Mouse (Mus musculus) cerebellum, adult 9-11 months (tissue): ENCODE results near the gene Scpep1.
A peak's percentile ranks its signal among the peaks of the same experiment; 100 is the strongest.

Source experiments
- DNase-seq: peaks from one replicate; pipeline ENCODE4 v3.0.0; 2022

Gene Scpep1

DNA sequence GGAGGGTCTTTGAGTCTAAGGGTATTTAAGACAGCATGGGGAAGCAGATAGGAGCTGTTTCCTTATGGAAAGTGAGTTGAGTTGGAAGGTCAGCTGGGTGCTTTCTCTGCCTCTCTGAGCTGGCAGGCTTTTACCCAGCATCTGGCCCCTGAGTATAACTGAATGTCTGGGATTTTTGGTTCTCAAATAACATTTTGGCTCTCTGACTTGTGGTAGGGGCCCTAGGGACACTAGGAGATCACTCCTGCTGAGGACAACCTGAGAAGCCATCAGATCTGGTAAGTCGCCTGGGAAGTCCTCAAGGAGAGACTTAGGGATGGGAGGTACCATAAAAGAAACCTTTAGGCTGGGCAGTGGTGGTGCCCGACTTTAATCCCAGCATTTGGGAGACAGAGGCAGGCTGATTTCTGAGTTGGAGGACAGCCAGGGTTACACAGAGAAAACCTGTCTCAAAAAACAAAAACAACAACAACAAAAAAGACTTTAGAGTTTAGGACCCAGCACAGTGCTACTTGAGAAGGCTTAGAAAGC, 15.0 kb upstream of the Scpep1 start, which contains the start of gene Coil:
Coil (plus strand) TSS at position 51 of the 531 bp plus-strand sequence.
- DNase-seq: no peak

DNA sequence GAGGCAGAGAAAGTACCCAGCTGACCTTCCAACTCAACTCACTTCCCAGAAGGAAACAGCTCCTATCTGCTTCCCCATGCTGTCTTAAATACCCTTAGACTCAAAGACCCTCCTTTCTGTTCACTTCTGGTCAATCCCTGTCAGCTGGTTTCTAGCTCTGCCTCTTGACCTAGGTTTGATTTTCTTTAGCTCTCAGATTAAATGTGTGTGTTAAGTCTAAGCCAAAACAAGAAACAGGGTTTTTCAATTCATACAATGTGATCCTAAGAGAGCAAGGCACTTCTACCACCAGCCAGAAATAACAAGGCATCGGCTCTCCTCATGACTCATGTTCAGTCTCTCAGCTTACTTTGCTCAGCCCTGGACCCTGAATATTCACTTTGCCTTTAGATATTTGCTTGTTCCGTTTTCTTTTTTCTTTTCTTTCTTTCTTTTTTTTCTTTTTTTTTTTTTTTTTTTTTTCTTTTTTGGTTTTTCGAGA, 11.7 kb upstream of the Scpep1 start, which contains the start of gene Elobl:
Elobl (minus strand) TSS at position 51 of the 481 bp plus-strand sequence.
- no peak for DNase-seq

DNA sequence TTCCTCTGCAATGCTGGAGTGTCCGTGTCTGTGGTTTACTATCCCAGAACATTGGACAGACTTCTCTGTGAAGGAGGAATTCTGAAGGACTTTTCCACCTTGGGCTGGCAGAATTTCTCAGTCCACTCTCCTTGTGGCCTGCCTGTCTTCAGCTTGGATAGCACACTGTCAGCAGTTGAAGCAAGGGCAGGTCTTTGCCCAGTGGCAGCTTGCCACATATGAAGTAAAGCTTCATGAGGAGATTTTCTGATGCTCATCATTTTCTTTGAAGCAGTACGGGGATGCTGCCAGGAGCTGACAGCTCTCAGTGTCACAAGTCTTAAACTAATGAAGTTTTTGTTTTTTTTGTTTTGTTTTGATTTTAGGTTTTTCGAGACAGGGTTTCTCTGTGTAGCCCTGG, 3.6 kb upstream of the Scpep1 start:
- no peak for DNase-seq

DNA sequence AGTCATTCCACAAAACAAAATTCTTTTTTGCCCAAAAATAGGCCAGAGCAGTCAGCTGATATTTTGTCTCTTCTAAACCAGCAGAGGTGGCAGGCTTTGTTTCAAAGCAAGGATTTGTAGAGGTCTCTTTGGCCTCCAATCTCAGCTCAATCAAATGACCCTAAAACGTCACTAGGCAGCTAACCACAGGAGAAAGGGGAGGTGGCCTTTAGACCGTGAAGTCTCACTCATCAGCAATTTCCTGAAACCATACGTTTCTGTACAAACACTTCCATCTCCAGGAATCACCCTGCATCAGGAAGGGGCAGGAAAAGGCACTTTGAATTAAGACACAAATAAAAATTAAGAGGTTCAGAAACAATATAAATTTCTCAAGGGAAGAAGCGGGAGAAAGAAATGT, 462 bp downstream of the Scpep1 start:
- DNase-seq: peak; percentile 31

DNA sequence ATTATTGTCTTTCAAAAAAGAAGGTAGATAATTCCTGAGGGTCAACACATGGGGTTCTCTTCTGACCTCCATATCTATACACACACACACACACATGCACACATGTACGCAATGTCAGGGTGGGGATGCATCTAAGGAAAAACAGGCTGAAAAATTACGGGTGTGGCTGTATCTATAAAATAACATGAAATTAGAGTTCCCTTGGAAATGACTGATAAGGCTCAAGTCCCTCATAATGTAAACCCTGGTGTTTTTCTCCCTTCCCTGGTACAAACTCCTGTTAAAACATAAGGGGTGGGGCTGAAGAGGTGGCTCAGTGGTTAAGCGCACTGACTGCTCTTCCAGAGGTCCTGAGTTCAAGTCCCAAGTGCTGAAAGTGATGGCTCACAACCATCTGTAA, 1.7 kb downstream of the Scpep1 start:
- no peak for DNase-seq

DNA sequence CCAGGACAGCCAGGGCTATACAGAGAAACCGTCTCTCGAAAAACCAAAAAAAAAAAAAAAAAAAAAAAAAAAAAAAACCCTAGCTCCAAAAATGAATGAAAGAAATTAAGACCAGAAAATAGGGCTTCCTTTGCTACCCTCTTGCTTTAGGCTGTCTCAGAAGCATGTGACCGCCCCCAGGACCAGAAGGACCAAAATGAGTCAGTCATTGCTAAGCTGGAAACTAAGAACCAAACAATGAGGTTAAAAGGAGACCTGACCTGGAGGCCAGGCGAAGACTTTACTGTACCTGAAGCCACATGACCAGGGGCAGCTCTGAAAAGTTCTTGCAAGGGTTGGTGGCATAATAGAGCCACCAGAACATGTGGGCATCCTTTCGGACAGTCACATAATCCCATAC, 3.1 kb downstream of the Scpep1 start:
- no peak for DNase-seq

DNA sequence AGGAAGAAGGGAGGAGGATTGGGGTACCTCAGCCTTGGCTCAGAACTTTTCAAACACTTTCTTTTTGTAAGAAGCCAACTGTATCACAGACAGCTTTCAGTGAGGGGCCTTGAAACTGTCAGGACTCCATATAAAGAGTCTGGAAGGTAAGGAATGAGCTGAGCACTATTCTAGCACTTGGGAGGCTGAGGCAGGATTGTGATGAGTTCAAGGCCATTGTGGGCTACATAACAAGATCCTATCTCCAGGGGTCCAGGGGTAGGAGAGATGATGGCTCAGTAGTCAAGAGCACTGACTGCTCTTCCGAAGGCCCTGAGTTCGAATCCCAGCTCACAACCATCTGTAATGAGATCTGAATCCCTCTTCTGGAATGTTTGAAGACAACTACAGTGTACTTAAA, 3.7 kb downstream of the Scpep1 start:
- DNase-seq: no peak

DNA sequence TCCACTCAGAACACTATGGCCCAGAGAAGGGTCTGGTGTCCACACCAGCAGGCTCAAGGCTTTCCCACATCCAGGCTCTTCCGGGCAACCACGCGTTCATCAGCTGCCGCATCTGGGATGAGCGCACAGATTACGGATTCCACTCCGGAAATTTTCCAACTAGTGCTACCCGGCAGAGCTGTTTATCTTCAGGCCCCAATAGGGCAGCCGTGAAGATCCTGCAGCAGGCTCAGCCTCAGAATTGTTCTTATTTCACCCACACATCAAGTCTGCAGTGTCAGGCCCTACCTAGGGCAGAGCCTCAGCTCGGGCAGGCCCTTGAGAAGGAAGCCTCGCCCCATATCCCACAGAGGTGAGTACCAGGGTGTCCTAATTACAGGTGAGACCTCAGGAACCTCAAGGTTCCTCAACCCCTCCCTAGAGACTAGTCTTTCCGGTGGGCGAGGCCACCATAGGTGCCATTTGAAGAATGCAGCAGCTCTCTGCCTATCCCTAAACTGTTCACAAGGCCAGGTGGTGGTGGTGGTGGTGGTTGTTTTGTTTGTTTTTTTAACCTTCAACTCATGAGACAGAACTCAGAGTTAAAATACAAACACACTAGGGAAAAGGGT, 4.5 kb downstream of the Scpep1 start:
- DNase-seq: no peak

DNA sequence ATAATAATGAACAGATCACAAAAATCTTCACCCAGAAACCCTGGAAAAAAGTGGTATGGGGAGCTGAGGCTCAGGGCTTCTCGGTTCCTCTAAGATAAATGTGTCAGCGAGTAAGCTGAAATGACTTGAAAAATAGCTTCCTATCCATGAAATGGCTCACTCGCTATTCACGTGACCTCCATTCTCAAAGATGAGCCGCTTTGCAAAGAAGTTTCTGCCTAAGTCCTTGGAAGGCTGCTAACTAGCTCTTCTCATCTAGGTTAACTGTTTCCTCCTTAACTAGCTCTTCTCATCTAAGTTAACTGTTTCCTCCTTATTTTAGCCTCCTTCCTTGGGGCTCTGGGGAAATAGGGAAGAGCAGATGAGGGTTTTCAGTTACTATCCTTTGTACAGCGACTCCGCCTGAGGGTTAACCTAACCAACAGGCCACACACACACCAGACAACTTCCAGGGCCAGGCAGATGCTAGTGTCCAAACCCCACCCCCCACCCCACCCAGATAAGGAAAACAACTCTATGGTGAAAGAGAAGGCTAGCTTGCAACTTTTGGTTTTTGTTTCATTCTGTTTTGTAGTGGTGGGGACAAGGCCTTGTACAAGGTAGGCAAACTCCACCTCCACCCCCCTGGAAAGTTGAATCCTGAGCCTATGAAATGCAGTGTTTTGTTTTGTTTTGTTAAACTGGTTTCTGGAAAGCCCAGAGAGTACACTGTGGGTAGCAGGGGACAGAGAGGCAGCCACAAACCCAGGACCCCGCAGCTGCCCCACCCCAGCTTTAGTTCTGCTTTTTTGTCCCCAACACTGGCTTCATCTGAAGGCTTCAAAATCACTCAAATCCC, 5.2 kb downstream of the Scpep1 start:
- DNase-seq: no peak

DNA sequence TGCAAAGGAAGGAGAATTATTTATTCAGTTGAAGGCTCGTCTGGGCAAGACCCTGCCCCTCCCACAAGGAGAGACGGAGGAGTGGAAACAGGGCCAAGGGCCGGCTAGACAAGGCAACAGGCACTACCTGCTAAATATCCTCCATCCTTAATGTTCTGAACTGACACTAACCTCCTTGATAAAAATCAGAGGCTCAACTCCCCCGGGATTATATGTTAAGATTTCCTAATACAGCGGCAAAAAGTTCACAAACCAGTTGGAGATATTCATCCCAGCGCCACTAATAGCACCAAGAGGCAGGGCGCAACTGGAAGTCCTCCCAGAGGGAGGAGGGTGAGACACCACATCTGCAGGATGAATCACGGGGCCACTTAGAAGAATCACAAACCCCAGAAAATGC, 6.4 kb downstream of the Scpep1 start:
- DNase-seq: no peak

DNA sequence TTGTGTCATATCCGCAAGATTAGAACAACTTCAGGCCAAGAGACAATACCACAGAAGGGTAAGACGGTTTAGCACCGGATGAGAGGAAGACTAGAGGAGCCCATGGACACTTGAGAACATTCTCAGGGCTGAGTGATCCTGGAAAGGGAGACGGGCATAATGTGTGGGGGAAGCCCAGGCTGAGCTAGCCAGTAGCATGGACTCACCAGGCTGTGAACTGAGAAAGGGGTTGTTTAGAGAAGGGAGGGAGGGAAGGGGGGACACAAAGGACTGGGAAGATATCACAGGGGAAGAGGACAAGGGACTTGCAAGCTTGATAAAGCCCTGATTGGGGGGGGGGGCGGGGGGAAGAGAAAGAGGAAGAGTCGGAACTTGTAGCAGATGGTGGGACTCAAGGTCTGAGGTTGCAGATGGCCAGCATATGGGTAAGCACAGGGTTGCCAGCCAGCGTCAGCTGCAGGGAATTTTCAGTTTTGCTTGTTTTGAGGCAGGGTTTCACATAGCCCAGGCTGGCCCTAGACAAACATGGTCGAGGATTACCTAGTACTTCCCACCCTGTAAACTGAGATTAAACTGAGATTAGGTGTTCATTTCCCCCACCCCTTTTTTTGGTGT, 9.2 kb downstream of the Scpep1 start:
- peak; percentile 71 for DNase-seq

DNA sequence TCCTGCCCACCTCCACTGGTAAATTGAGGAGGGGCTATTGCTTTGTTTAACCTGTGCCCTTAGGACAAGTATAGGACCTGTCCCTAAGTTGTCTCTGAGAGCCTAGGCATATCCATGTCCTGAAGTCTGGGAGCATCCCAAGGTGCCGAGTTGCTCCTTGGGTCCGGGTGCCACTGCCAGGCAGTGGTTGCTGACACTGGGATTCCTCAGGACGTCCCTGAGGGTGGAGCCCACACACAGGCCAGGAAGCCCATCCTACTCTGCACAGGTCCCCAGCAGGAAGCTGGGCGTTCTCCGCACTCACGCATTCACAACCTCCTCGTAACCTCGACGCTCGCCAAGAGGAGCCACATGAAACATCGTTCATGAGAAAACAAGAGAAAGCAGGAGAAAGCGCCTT, 13.8 kb downstream of the Scpep1 start:
- DNase-seq: no peak

DNA sequence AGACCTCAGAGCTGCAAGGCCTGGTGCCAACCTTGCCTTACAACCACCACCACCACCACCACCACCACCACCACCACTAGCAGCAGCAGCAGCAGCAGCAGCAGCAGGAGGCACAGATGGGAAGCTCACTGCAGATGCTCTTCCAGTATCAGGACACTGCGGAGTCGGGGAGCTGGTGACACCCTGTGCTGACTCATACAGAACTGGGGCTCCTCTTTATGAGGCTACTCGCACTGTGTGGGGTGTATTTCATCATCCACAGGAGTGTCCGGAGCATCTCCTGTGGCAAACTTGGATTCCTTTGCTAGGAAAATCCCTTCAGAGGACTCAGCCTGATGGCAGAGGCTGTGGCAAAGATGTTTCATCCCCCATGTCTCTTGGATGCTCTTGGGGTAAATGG, 15.6 kb downstream of the Scpep1 start:
- DNase-seq: no peak

DNA sequence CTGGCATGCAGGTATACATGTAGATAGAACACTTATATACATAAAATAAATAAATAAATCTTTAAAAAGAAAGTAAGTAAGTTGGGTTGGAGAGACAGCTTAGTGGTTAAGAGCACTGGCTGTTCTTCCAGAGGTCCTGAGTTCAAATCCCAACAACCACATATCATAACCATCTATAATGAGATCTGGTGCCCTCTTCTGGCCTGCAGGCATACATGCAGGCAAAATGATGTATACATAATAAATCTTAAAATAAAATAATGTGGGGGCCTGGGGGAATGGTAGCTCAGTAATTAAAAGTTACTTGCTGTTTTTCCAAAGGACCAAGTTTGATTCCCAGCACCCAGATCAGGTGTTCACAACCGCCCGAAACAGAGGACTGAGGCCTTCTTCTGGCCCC, 16.5 kb downstream of the Scpep1 start:
- DNase-seq: no peak

DNA sequence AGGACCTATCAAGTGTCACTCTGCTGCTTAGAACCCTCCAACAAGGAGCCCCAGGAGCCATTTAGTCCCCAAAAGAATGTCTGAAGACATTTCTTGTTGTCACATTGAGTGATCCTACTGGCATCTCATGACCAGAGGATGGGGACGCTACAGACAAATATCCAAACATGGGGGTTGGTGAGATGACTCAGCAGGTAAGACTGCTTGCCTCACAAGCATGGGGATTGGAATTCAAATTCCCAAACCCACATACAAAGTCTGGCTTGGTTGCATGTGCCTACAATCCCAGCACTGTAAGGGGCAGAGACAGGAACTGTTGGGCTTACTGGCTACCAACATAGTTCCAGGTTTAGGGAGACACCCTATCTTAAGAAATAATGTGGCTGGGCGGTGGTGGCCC, 17.4 kb downstream of the Scpep1 start:
- no peak for DNase-seq

DNA sequence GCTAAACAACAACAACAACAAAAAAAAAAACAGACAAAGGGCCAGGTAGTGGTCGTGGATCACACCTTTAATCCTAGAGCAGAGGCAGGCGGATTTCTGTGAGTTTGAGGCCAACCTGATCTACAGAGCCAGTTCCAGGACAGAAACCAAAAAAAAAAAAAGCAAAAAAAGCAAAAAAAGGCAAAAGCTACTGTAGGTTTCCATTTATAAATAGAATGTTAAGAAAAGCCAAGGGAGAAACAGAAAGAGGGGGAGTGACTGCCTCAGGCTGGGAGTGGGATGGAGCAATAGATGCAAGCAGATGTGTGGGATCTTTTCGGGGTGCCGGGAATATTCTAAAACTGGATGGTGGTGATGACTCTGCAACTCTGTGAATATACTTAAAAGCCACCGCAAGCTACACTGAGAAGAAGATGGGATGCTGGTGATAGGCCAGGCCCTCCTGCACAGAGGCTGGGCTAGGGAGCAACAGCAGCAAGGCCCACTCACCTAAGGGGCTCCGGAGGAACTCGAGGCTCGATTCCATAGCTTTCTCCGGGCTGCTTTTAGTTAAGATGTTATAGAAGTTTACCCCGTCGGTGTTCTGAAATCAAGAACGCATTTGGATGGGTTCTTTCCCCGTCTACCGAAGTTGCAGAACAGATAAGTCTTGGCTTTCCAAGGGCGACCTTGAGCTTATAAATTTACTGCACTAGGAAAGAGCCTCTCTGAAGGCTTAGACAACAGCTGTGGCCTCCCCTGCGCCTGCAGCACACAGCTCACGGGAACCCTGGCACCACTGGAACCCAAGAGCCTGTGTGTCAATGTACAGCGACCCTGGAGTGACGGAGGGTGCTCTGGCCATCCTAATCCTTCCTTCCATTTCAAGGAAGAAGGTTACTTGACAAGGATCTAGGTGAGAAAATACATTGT, 20.9 kb downstream of the Scpep1 start:
- DNase-seq: no peak

DNA sequence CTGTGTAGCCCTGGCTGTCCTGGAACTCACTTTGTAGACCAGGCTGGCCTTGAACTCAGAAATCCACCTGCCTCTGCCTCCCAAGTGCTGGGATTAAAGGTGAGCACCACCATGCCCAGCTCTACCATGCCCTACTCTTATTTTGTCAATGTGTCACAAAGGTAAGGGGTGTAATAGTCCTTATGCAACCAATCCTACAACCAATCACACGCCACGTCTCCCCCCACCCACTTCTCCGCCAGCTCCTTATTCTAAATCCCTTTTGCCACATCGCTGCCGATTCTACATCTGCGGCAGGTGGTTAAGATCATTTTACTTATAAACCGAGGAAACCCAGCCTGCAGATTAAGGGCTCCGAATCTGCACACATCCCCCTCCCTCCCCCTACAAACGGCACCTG, 22.2 kb downstream of the Scpep1 start:
- no peak for DNase-seq

DNA sequence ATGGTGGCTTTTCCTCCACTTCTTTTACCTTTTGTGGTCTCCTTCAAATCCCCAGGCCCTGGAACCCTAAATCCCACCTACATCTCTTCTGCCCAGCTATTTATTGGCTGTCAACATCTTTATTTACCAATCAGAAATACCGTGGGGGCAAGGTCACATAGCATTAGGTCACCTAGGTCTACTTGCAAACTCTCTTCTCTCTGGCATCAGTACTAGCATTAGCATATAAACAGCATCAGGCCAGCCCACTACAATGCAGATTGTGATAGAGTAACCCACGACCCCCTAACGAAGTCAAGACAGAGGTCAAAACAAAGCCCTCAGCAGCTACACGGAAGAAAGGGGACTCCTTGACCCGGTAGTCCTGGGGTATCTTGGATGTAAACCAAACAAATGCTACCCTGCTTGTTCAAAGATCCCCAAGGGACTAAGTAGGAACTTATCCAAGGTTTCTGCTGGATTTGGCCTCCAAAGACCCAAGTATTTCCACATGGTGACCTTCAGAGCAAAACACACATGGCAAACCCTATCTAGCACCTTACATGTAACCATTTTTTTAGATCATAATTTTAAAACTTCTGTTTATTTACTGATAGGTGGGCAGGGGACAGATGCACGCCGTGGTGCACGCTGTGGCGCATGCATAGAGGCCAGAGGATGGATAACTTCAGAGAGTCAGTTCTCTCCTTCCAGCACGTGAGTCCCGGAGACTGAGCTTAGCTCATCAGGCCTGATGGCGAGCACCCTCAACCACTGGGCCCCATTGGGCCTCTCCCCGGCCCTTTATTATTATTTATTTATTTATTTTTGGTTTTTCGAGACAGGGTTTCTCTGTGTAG, 23.4 kb downstream of the Scpep1 start:
- DNase-seq: no peak

DNA sequence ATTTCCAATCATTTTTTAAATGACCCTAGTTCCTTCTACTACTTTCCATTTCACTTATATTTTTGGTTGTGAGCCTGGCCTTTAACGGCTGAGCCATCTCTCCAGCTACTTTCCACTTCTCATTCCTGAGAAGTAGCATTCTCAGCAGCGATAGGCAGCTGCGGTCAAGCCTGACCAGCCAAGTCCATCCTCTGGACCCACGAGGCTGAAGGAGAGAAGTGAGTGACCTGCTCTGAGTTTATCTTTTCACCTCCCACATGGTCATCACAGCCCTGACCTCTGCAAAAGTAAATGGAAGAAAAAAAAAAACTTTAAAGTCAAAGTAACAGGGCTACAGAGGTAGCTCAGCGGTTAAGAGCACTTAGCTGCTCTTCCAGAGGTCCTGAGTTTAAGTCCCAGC, 28.7 kb downstream of the Scpep1 start:
- DNase-seq: no peak

DNA sequence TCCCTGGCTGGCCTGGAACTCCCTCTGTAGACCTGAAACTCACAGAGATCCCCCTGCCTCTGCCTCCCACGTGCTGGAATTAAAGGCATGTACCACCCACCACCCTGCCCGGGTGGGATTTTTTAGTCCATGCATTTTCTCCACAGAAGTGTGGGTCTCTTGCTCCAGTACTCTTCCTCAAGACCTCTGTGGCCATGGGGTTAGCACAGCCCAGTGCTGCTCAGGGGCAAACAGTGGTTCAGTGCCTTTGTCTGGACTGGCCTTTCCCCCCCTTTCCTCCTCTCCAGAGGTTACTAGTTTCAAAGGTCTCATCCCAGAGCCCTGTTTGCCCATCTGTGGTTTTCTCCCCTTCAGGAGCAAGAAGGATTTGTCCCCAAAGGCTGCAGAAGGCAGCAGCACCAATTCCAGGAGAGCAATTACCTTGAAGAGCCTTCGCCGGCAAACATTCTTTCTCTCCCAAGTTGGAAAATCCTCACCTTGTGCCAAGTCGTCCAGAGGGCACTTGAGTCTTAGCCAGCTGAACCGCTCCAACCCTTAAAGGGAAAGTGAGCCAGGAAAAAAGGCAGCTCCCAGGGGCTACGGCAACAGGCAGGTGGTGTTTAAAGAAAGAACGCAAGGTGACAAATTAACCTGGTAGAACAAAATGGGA, 45.8 kb downstream of the Scpep1 start:
- DNase-seq: no peak

DNA sequence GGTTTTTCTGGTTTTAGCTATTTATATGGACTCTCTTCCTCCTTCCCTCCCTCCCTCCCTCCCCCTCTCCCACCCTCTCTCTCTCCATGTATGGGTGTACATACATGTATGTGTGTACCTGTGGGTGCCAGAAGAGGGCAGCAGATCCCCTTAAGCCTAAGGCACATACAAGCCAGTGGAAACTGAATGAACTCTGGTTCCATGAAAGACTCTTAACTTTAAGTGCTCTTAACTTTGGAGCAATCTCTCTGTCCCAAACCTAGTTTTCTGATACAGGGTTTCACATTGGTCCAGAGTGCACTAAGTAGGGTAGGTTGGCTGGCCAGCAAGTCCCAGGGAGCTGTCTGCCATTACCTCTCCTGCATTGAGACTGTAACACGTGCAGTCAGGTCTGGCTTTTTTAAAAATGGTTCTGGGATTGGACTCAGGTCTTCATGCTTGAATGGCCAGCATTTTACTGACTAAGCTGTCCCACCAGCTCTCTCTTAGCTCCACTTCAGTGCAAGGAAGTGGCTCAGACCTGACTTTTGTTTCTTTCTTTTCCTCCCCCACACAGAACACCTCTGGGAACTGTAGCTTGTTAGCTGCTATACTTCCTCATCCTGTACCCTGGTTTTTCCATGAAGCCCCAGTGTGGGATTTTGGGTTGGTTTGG, 46.6 kb downstream of the Scpep1 start:
- peak; percentile 38 for DNase-seq
